Mouse (Mus musculus) liver, postnatal 0 days (tissue): ENCODE results near the gene Rpl38.

Source experiments
- CTCF ChIP-seq: sonication (generic); IDR thresholded peaks from 2 replicates; pipeline ENCODE4 v1.5.1; 2016; ENCODE audit warnings: antibody characterized with exemption, low read depth
- EP300 ChIP-seq: IDR thresholded peaks from 2 replicates; pipeline ENCODE4 v1.6.1; 2016; ENCODE audit warnings: antibody characterized with exemption, low read depth, mild to moderate bottlenecking

- TF ChIP-seq CTCF (no peak), EP300 (no peak)
Measured at GRCm38 (mm10) chr11:114639681-114640103, 28.6 kb upstream of the Rpl38 start.
